Mouse (Mus musculus) frontal cortex, adult 2 months (tissue): Measurements from ENCODE around the gene Atg4a. TPM values are rescaled to one million over a fixed set of nuclear protein-coding genes. Genes with fewer than 3 reads are reported as not detected.

Experiments used
- DNase-seq, 2 experiments: peaks; one replicate each; pipeline ENCODE4 v3.0.0; 2022; ENCODE audit warnings: low spot score in 1 of 2; ENCODE audit errors: extremely low spot score in 1 of 2
- polyA plus RNA-seq: library from polyadenylated mRNA; depleted of rRNA; stranded (reverse); fragments of >200 nt; gene quantifications from 2 replicates; pipeline ENCODE4 v1.2.3, GENCODE M21; 2012; rRNA removed

Gene Atg4a
- polyA plus RNA-seq = 17.4 and 18.3 TPM in 2 replicates

DNA sequence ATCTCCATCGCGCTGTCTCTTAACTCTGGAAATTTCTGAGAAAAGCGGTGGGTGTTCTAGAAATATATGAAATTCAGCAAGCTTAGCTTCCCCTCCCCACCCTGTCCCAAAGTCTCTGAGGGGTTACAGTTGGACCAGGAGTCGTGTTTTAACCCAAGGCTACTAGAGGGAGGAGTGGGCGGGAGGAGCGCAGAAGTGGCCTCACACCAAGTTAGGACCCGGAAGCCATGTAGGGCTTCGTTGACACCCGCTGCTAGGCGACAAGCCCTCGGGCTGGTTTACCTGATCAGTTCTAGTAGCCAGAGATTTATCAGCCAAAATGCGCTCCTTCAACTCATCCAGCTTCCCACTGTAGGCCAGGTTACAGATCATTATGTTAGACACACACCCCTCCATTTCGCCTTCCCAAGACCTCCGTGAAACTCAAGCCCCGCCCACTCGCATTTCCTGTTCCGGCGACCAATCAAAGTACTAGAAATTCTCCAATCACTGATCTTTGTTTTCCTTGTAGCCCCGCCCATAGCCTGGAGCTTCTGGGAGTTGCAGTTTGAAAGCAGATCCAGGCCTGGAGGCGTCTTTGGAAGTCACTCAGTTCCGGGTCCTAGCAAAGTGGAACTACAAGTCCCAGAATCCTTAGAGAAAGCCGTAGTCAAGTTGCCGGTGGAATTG lies at the start of gene Atg4a, which contains the start of gene Psmd10:
TSS of gene Atg4a (plus strand) at position 636 of the 669 bp plus-strand sequence.
TSS of gene Psmd10 (minus strand) at position 457 of the 669 bp plus-strand sequence.
- DNase-seq = peak; percentile 94 to 95

DNA sequence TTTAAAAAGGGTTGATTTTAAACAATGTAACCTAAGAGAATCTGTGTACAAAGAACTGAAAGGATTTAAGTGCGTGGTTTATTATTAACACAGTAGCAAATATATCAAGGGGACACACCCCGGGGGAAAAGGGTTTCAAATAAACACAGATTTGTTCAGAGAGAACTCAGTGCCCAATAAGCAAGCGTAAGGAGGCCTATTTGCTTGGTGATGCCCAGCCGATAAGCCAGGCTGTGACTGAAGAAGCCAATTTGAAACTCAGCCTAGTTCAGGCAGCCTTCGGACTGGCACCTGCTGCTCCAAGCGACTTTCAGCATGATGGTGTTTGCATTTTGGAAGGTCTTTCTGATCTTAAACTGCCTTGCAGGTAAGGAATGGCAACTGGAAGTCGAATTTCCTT lies 49.3 kb upstream of the Atg4a start, which contains the start of gene Vsig1:
TSS of gene Vsig1 (plus strand) at position 249 of the 400 bp plus-strand sequence.
- no peak for DNase-seq

- DNase-seq = peak; percentile 0 to 11
These were observed 35.4 kb upstream of the Atg4a start for GRCm38 (mm10) chrX:140921321-140921720.

GRCm38 (mm10) chrX:140932066-140932465 lies 24.6 kb upstream of the Atg4a start:
- peak in 1 of 2 experiments; percentile 17 for DNase-seq

DNA sequence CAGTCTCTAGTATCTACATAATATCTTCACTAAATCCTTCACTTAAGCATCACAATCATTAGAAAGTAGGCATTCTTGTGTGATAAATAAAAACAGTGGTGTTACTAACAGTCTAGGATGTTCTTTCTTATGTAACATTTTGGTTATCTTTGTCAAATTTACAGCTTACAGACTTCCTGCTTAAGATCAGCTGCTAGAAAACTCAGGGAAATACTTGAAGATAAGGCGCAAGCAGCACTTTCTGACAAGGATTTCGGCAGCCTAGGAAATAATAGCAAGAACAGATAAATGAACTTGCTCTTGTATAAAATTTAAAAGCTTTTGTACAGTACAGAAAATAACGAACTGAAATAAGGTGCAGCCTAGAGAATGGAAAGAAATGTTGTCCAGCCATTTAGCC lies 23.4 kb upstream of the Atg4a start:
- DNase-seq = no peak

DNA sequence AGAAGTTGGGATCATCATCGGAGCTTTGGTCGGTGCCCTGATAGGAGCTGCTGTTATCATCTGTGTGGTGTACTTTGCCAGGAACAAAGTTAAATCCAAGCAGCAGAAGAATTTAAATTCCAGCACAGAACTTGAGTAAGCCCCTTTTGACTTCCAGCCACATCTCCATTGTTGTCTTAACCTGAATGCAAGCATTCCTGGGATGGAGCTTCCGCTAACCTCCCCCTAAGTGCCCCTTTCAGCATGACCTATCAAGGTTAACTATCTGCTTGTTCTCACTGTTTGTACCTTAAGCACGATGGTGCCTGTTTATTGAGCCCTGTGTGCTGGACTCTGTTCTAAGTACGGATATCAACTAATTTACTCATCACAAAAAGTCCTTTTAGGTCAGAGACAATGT lies 20.4 kb upstream of the Atg4a start:
- no peak for DNase-seq

GRCm38 (mm10) chrX:140953618-140954017 lies 3.1 kb upstream of the Atg4a start:
- DNase-seq = no peak

- DNase-seq = peak in 1 of 2 experiments; percentile 1
These were observed 252 bp downstream of the Atg4a start for GRCm38 (mm10) chrX:140956959-140957358.

- no peak for DNase-seq
These were observed 22.2 kb downstream of the Atg4a start for GRCm38 (mm10) chrX:140978943-140979342.

DNA sequence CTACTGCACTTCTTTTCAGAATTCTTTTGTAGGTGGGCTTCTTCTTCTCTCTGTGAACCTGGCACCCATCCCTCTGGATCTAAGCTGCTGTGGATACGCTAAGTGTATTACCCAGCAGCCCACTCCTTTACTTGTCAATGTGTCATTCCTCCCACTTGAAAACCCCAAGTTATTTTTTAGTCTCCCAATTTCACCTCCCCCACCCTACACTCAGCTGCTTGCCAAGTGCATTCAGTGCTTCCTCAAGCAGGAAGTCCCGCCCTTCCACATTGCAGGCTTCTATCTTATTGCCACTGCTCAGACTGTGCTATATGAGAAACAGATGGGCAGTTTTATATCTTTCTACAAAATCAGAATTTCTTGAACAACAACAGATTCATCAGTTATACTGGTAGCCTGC lies 22.8 kb downstream of the Atg4a start:
- DNase-seq = peak; percentile 16 to 56

DNA sequence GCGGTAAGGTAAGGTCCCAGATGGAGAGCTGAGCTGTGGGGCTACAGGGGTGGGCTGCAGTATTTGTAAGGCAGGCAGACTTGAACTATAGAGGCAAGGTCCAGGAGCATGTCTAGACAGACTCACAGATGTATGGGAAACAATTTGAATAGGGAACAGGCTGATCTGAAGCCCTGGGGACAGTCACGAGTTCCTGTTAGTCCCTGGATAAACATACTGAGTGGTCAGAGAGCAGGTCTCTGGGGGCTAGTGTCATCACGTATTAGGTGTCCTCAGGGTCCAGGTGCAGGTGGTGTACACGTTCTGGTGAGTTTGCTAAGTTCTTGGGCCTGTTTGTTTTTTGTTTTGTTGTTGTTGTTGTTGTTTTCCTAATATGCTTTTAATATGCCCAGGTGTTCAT lies 23.5 kb downstream of the Atg4a start:
- DNase-seq = no peak

GRCm38 (mm10) chrX:140983206-140983960 lies 26.7 kb downstream of the Atg4a start:
- DNase-seq = no peak

DNA sequence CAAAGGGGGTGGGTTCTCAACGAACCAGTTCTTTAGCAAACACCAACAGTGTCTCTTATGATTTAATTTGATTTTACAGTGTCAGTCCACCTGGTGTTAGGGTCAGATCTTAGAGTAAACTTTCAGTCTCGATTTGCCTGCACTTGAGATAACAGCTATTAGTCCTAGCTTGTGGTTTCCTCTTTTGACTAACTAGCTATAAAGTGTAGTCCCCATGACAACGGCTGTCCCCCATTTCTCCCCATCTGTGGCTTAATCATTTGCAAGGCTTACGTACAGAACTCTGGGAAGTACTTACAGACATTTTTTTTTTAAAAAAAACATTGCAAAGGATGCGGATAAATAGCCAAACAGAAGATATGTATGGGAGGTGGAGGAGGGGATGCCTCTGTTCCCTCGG lies 28.1 kb downstream of the Atg4a start:
- no peak for DNase-seq

DNA sequence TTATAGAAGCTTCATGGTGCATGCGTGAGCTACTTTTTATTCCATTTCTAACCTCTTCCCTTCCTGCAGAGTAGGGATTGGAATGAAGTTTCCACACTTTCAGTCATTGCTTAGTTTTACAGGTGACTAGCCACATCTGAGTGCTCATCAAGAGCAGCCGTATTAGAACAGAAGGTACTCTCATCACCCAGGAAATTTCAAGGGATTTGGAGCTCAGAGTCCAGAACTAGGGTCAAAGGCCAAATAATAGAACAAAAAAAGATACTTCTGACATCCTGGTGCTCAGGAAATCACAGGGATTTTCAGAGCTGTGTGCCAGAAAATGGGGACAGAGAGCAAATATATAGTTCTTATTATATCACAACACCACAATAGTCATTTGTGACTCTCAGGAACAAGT lies 28.5 kb downstream of the Atg4a start:
- DNase-seq = no peak

GRCm38 (mm10) chrX:140996909-140997516 lies 40.3 kb downstream of the Atg4a start:
- DNase-seq = no peak

- no peak for DNase-seq
These were observed 41.3 kb downstream of the Atg4a start for GRCm38 (mm10) chrX:140997912-140998545.

DNA sequence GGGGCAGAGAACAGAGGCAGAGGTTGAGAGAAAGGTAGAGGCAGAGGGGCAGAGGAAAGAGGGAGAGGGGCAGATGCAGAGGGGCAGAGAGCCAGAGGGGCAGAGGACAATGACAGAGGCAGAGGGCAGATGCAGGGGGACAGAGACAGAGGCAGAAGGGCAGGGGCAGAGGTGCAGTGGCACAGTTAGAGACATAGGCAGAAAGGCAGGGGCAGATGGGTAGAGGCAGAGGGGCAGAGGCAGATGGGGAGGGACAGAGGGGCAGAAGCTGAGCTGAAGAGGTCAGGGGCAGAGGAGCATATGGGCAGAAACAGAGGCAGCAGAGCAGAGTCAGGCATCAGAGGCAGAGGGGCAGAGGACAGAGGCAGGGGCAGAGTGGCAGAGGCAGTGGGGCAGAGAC lies 42.2 kb downstream of the Atg4a start:
- DNase-seq = no peak

- no peak for DNase-seq
These were observed 193.0 kb downstream of the Atg4a start for GRCm38 (mm10) chrX:141149705-141150104.

DNA sequence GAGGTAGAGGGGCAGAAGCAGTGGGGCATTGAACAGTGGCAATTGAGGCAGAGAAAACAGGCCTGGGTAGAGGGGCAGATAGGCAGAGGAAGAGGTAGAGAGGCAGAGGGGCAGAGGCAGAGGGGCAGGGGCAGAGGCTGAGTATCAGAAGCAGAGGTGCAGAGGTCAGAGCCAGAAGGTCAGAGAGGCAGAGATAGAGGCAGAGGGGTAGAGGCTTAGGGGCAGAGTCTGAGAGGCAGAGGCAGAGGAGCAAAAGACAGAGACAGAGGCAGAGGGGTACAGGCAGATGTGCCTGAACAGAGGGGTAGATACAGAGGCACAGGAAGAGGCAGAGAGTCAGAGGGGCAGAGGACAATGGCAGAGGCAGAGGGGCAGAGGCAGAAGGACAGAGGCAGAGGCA lies 193.6 kb downstream of the Atg4a start:
- no peak for DNase-seq

DNA sequence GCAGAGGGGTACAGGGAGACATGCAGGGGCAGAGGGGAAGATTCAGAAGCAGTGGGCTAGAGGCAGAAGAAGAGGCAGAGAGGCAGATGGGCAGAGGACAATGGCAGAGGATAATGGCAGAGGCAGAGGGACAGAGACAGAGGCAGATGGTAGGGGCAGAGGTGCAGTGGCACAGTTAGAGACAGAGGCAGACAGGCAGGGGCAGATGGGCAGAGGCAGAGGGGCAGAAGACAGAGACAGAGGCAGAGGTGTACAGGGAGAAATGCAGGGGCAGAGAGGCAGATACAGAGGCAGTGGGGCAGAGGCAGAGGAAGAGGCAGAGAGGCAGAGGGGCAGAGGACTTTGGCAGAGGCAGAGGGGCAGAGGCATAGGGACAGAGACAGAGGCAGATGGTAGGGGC lies 194.5 kb downstream of the Atg4a start:
- no peak for DNase-seq

GRCm38 (mm10) chrX:141156696-141157095 lies 200.0 kb downstream of the Atg4a start:
- peak in 1 of 2 experiments; percentile 8 for DNase-seq
